Mouse (Mus musculus): ENCODE data around the gene Hlcs.

- TF ChIP-seq CTCF (conservative IDR thresholded peaks at IDR 0.05; ENCODE audit: low read length) (no peak), POU5F1 (IDR thresholded peaks at IDR 0.05; ENCODE audit: borderline replicate concordance, low read length) (no peak), NANOG (IDR thresholded peaks at IDR 0.05; ENCODE audit: borderline replicate concordance, low read length) (no peak)
Observed at GRCm38 (mm10) chr16:94191379-94192315, 121.7 kb downstream of the Hlcs start.
